Mouse (Mus musculus): ENCODE measurements around the gene Shoc2.

Gene Shoc2

DNA sequence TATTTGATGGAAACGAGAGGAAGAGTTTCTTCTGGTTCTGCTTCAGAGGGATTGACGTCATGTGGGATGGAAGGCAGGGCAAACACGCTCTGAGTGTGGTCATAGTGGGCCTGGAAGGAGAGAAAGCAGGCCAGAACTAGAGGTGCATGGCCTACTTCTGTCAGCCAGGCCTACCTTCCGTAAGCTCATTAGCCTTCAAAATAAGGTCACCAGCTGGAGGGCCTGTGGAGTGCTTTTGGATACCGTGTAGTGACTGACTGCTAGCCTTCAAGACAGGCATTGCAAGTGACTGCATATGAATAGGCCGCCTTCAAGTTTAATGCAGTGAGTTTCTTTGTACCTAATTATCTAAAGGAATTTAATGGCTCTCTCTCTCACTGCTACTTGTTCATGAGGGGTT is 91.0 kb downstream of the Shoc2 start:
- H3K36me3 ChIP-seq (ENCODE audit: insufficient read depth, low read length): peaks cover 15% of the 10 kb centered on the region
- TF ChIP-seq CTCF (conservative IDR thresholded peaks at IDR 0.05; ENCODE audit: low read length) (no peak), NANOG (IDR thresholded peaks at IDR 0.05; ENCODE audit: borderline replicate concordance, low read length) (no peak), POU5F1 (IDR thresholded peaks at IDR 0.05; ENCODE audit: borderline replicate concordance, low read length) (no peak)
- H3K27me3 ChIP-seq (ENCODE audit: insufficient read depth, low read length): no peaks in the 10 kb centered on the region
- H3K9me3 ChIP-seq (ENCODE audit: low read length): no peaks in the 10 kb centered on the region
- H3K4me3 ChIP-seq (replicated peaks; ENCODE audit: low read length): no peak overlapping the region
- peaks cover 10% of the 10 kb centered on the region for H3K4me1 ChIP-seq (replicated peaks; ENCODE audit: low read depth, low read length)

DNA sequence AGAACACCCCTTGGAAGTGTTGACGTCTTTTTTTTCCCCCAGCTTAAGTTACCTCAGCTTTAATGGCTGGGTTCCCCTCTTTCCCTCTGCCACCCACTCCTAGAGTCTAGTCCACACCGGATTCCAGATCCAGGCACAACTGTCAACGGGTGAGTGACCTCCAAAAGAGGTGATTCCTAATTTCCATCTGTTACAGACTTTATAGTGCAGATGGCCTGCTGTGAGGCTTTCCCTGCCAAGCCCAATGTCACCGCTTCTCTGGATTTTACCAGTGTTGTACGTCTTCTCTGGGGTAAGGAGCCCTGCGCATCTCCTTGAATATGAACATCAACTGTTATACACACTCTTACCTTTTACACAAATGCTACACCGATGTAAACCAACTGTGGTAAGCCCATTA is 95.3 kb downstream of the Shoc2 start:
- no peak overlapping the region for H3K4me3 ChIP-seq (replicated peaks; ENCODE audit: low read length)
- no peak for TF ChIP-seq CTCF (conservative IDR thresholded peaks at IDR 0.05; ENCODE audit: low read length)
- TF ChIP-seq NANOG (IDR thresholded peaks at IDR 0.05; ENCODE audit: borderline replicate concordance, low read length): no peak
- TF ChIP-seq POU5F1 (IDR thresholded peaks at IDR 0.05; ENCODE audit: borderline replicate concordance, low read length): no peak
- H3K4me1 ChIP-seq (replicated peaks; ENCODE audit: low read depth, low read length): peaks cover 21% of the 10 kb centered on the region
- peaks cover 11% of the 10 kb centered on the region for H3K27me3 ChIP-seq (ENCODE audit: insufficient read depth, low read length)
- H3K36me3 ChIP-seq (ENCODE audit: insufficient read depth, low read length): peaks cover 4% of the 10 kb centered on the region; the same call in 1 of the 2 replicates
- H3K9me3 ChIP-seq (ENCODE audit: low read length): 0 out of 2 replicates have a peak, but pooled peaks cover 2% of the 10 kb centered on the region

DNA sequence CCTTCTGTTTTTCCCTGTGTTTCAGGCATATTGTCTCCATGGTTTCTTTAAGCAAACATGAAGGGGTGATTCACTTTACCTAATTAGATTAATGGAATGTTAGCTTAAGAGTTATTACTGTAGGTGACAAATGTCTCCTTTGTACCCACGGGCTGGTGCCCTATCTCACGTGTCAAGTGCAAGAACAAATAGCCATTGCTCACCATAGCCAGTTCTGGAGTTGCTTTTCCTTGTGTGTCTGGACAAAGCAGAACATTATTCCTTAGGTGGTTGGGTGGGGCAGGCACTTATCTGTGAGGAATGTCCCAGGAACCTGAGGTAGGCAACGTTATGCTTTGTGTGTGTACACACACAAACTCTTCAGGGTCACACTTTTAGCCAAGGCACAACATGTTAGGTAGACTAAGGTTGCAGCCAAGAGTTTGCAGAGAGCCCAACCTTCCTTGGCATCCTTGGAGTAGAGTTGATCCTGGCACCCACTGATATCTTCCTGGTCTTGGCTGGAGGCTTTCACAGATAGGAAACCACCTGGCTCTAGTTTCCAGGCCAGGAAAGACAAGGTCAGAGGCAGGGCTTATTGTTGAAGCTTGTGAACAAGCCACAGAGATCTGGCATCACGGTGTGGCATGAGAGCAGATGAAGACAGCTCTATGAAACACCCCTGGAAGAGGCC is 96.4 kb downstream of the Shoc2 start:
- no peak for TF ChIP-seq CTCF (conservative IDR thresholded peaks at IDR 0.05; ENCODE audit: low read length)
- 0 out of 2 replicates have a peak, but pooled peaks cover 2% of the 10 kb centered on the region for H3K9me3 ChIP-seq (ENCODE audit: low read length)
- H3K4me1 ChIP-seq (replicated peaks; ENCODE audit: low read depth, low read length): peaks cover 28% of the 10 kb centered on the region
- H3K4me3 ChIP-seq (replicated peaks; ENCODE audit: low read length): no peak overlapping the region
- H3K27me3 ChIP-seq (ENCODE audit: insufficient read depth, low read length): peaks cover 21% of the 10 kb centered on the region
- peaks cover 4% of the 10 kb centered on the region; the same call in 1 of the 2 replicates for H3K36me3 ChIP-seq (ENCODE audit: insufficient read depth, low read length)

DNA sequence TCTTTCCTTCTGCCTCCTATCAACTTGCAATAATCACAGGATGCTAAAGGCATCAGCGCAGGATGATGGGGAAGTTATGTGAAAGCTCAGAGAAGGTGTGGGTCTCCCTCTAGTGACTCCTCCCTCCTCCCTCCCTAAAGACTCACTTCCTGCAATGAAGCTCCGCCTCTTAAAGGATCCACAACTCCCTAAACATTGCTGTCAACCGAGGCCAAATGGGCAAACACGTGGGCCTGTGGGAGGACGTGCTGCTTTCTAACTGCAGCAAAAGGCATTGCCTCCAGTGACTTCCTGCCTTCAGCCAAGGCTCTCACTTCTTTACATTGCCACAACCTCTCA is 96.9 kb downstream of the Shoc2 start:
- Histone ChIP-seq H3K9me3 (ENCODE audit: low read length) (0 out of 2 replicates have a peak, but pooled peaks cover 2% of the 10 kb centered on the region), H3K4me1 (replicated peaks; ENCODE audit: low read depth, low read length) (peaks cover 33% of the 10 kb centered on the region), H3K27me3 (ENCODE audit: insufficient read depth, low read length) (peaks cover 26% of the 10 kb centered on the region), H3K4me3 (replicated peaks; ENCODE audit: low read length) (no peak overlapping the region), H3K36me3 (ENCODE audit: insufficient read depth, low read length) (peaks cover 4% of the 10 kb centered on the region; the same call in 1 of the 2 replicates)
- TF ChIP-seq POU5F1 (IDR thresholded peaks at IDR 0.05; ENCODE audit: borderline replicate concordance, low read length) (no peak), NANOG (IDR thresholded peaks at IDR 0.05; ENCODE audit: borderline replicate concordance, low read length) (no peak), CTCF (conservative IDR thresholded peaks at IDR 0.05; ENCODE audit: low read length) (no peak)

DNA sequence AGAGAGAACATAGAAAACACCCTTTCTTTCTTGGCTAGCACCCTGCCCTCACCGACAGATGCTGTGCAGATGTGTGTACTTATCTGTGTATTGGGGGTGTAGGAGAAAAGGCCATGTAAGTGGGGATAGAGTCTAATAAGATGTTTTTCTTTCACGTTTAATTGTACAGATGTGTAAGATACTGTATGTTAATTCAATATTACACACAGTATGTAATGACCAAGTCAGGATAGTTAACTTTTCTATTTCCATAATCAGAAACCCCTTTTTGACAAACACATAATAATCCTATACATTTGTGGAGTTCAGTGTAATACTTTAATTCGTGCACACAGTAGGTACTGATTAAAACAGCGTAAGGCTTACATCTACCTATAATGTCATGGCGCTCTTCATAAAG is 99.7 kb downstream of the Shoc2 start, which contains the start of gene Adra2a:
Gene Adra2a (plus strand): TSS at position 301 of the 400 bp plus-strand sequence.
- peaks cover 54% of the 10 kb centered on the region for H3K4me1 ChIP-seq (replicated peaks; ENCODE audit: low read depth, low read length)
- peaks cover 53% of the 10 kb centered on the region for H3K27me3 ChIP-seq (ENCODE audit: insufficient read depth, low read length)
- 0 out of 2 replicates have a peak, but pooled peaks cover 2% of the 10 kb centered on the region for H3K9me3 ChIP-seq (ENCODE audit: low read length)
- TF ChIP-seq POU5F1 (IDR thresholded peaks at IDR 0.05; ENCODE audit: borderline replicate concordance, low read length) (no peak), NANOG (IDR thresholded peaks at IDR 0.05; ENCODE audit: borderline replicate concordance, low read length) (no peak), CTCF (conservative IDR thresholded peaks at IDR 0.05; ENCODE audit: low read length) (no peak)
- peak within 1 kb of the TSS; percentile 79 for H3K4me3 ChIP-seq (replicated peaks; ENCODE audit: low read length)
- no peaks in the 10 kb centered on the region for H3K36me3 ChIP-seq (ENCODE audit: insufficient read depth, low read length)

DNA sequence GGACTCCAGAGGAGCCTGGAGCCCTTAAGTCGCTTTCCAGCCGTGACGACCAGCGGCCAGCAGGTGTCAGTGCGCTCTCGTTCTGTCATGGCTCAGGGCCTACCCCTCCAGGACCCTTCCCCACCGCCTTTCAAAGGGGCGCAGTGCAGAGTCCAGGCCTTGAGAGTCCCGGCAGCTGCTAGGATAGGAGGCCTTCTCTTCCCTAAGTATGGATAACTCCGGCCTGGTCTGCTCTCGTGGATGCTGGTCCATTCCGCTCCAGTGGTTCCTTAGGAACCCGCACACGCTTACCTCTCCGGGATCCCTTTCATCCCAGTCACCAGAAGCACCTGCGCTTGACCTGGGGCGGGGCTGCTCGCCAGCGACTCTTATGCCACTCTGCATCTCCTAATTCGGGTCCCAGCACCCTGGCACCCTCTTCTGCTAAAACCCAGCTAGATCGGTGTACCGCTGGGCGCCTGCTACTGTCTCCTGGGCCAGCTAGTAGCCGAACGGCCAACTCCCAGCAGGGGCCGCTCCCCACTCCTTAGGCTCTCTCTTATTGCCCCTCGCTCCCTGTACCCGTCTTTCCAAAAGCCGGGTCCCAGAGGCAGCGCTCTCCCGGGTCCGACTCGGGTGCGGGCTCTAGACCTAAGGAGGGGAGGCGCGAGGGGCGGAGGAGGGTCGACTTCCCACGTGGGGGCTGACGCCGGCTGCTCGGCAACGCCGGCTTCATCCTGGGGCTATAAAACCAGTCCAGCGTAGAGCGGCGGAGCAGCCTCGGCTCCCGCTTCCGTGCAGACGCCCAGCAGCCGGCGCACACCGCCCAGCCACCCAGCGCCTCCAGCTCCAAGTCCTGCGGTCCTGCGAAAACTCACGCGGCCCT is 100.6 kb downstream of the Shoc2 start:
- Histone ChIP-seq H3K36me3 (ENCODE audit: insufficient read depth, low read length) (no peaks in the 10 kb centered on the region), H3K4me1 (replicated peaks; ENCODE audit: low read depth, low read length) (peaks cover 47% of the 10 kb centered on the region), H3K27me3 (ENCODE audit: insufficient read depth, low read length) (peaks cover 62% of the 10 kb centered on the region), H3K9me3 (ENCODE audit: low read length) (0 out of 2 replicates have a peak, but pooled peaks cover 2% of the 10 kb centered on the region), H3K4me3 (replicated peaks; ENCODE audit: low read length) (peak overlapping the region; percentile 79)
- TF ChIP-seq CTCF (conservative IDR thresholded peaks at IDR 0.05; ENCODE audit: low read length) (peak; percentile 47), NANOG (IDR thresholded peaks at IDR 0.05; ENCODE audit: borderline replicate concordance, low read length) (no peak), POU5F1 (IDR thresholded peaks at IDR 0.05; ENCODE audit: borderline replicate concordance, low read length) (no peak)

DNA sequence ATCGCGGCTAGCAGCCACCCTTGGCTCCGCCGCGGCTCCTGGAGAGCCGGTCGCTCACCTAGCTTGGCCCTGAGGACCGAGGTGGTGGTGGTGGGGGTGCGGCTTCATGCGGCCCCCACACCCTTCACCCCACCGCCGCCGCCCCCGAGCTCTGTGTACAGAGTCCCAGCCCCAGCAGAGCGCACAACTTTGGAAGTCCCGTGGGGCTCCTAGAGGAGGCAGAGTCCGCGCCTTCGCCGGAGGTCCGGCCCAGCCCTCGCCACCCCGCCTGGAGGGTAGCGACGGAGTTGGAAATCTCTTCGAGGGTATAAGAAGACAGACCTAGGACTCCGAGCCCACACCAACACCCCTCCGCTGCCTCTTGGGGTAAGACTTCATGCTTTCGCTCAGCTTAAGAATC is 101.3 kb downstream of the Shoc2 start:
- H3K27me3 ChIP-seq (ENCODE audit: insufficient read depth, low read length): peaks cover 67% of the 10 kb centered on the region
- H3K4me1 ChIP-seq (replicated peaks; ENCODE audit: low read depth, low read length): peaks cover 41% of the 10 kb centered on the region
- peak overlapping the region; percentile 79 for H3K4me3 ChIP-seq (replicated peaks; ENCODE audit: low read length)
- H3K9me3 ChIP-seq (ENCODE audit: low read length): 0 out of 2 replicates have a peak, but pooled peaks cover 2% of the 10 kb centered on the region
- TF ChIP-seq NANOG (IDR thresholded peaks at IDR 0.05; ENCODE audit: borderline replicate concordance, low read length) (no peak), CTCF (conservative IDR thresholded peaks at IDR 0.05; ENCODE audit: low read length) (no peak), POU5F1 (IDR thresholded peaks at IDR 0.05; ENCODE audit: borderline replicate concordance, low read length) (no peak)
- no peaks in the 10 kb centered on the region for H3K36me3 ChIP-seq (ENCODE audit: insufficient read depth, low read length)

- H3K36me3 ChIP-seq (ENCODE audit: insufficient read depth, low read length): no peaks in the 10 kb centered on the region
- H3K4me3 ChIP-seq (replicated peaks; ENCODE audit: low read length): peak overlapping the region; percentile 79
- H3K9me3 ChIP-seq (ENCODE audit: low read length): 0 out of 2 replicates have a peak, but pooled peaks cover 2% of the 10 kb centered on the region
- peaks cover 72% of the 10 kb centered on the region for H3K27me3 ChIP-seq (ENCODE audit: insufficient read depth, low read length)
- TF ChIP-seq NANOG (IDR thresholded peaks at IDR 0.05; ENCODE audit: borderline replicate concordance, low read length) (no peak), POU5F1 (IDR thresholded peaks at IDR 0.05; ENCODE audit: borderline replicate concordance, low read length) (no peak), CTCF (conservative IDR thresholded peaks at IDR 0.05; ENCODE audit: low read length) (no peak)
- peaks cover 34% of the 10 kb centered on the region for H3K4me1 ChIP-seq (replicated peaks; ENCODE audit: low read depth, low read length)
Observed at GRCm38 (mm10) chr19:54045931-54046683, 102.0 kb downstream of the Shoc2 start.

All from E14TG2a.4 (cell line).